Mouse (Mus musculus) embryo, embryonic 10.5 days (tissue): ENCODE data around the gene Adgrv1.

ENCODE experiments used
- DNase-seq: peaks from one replicate; pipeline ENCODE4 v3.0.0-alpha.2; 2015; ENCODE audit warnings: low spot score

Adgrv1 gene

DNA sequence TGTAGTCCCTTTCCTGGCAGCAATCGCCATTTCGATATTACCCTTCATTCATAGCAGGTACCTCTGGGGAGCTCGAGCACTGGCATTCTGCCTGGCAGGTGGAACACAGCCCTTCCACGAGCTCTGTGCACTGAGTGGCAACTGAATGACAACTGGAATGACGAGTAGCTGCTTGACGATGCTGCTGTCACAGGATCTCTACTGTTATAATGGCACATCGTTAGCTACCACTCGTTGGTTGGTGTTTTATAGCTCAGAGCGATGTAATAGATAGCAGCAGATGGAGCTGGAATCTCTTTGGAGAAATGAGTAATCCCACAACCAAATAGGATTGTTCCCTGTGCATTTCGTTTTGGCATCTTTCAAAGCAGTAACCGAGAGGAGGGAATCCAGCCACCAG lies 587.6 kb downstream of the Adgrv1 start:
- no peak for DNase-seq
